Mouse (Mus musculus) C2C12 (cell line): ENCODE measurements around the gene Slc25a19. TPM values are rescaled to one million over a fixed set of nuclear protein-coding genes. Genes with fewer than 3 reads are reported as not detected.

ENCODE experiments used
- H3K27me3 ChIP-seq: one replicate; pipeline ENCODE4 v1.6.1; 2011; ENCODE audit not compliant: control insufficient read depth, insufficient read depth, insufficient read length
- H3K36me3 ChIP-seq: one replicate; pipeline ENCODE4 v1.6.1; 2011; ENCODE audit not compliant: control insufficient read depth, insufficient read depth
- H3K4me3 ChIP-seq: one replicate; pipeline ENCODE4 v1.5.1; 2011; ENCODE audit warnings: mild to moderate bottlenecking, control low read depth; ENCODE audit not compliant: poor library complexity, insufficient read depth, severe bottlenecking
- H3K79me2 ChIP-seq: one replicate; pipeline ENCODE4 v1.6.1; 2011; ENCODE audit not compliant: control insufficient read depth, insufficient read depth
- H3K79me3 ChIP-seq: one replicate; pipeline ENCODE4 v1.6.1; 2011; ENCODE audit warnings: low read depth, control low read depth
- H3ac ChIP-seq: one replicate; pipeline ENCODE3; 2011; ENCODE audit warnings: low read depth; ENCODE audit not compliant: control insufficient read depth, insufficient read length
- CEBPB ChIP-seq: IDR thresholded peaks from one replicate; pipeline ENCODE4 v1.6.1; 2011; ENCODE audit warnings: low read depth, mild to moderate bottlenecking, control low read depth, moderate library complexity
- CTCF ChIP-seq: IDR thresholded peaks from one replicate; pipeline ENCODE4 v1.5.1; 2011; ENCODE audit not compliant: control insufficient read depth, insufficient read depth, insufficient read length
- FOSL1 ChIP-seq: IDR thresholded peaks from one replicate; pipeline ENCODE4 v1.8.0; 2011; ENCODE audit warnings: mild to moderate bottlenecking, low read length; ENCODE audit not compliant: poor library complexity, insufficient read depth, severe bottlenecking
- MAX ChIP-seq: IDR thresholded peaks from one replicate; pipeline ENCODE4 v1.6.1; 2011; ENCODE audit warnings: mild to moderate bottlenecking, control low read depth
- MYOD1 ChIP-seq: IDR thresholded peaks from one replicate; pipeline ENCODE4 v1.6.1; 2011; ENCODE audit warnings: low read depth; ENCODE audit not compliant: control insufficient read depth, insufficient read length
- MYOG ChIP-seq: IDR thresholded peaks from one replicate; pipeline ENCODE4 v1.6.1; 2011; ENCODE audit not compliant: control insufficient read depth, insufficient read length; ENCODE audit errors: extremely low read depth
- USF1 ChIP-seq: IDR thresholded peaks from one replicate; pipeline ENCODE4 v1.6.1; 2011; ENCODE audit warnings: low read depth, mild to moderate bottlenecking, control low read depth, moderate library complexity
- polyA plus RNA-seq: library from polyadenylated mRNA; unstranded; fragments of >200 nt; fragmentation: generic; extraction: Trizol; gene quantifications from one replicate; pipeline ENCODE4 v1.2.1, GENCODE M21; 2012; ENCODE audit warnings: missing spikeins

Gene Slc25a19
- polyA plus RNA-seq, 1 experiment: 13.7 TPM

DNA sequence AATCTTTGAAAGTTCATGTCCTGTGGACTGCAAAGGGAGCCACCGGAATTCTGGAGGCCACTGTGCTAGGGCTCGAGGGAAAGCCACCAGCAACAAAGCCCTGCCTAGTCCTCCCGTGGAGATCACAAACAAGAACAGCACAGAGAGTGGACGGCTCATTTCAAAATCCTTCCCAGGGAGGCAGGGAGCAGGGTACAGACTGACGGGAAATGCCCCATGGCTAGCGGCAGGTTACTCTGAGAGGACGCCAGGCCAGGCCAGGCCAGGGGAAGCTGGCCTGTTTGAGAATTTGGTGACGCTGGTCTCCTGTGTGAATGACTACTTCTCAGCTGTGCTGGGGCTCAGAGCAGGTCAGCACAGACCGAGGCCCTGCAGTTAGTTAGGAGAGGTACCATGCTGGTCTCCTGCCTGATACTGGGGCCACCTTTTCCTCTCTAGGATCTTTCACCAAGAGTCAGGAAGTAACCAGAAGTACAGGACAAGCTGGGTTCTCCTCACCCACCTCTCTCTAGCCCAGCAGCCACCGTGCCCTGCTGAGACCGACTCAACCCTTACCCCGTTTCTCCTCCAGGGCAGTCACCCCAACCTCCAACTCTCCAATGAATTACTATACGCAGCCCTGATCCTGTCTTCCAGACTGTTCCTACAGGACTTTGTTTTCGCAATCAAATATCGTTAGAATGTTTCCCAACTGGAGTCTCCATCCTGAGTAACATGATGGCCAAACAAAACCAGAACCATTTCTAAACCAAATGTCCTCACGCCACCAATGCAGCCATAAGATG lies 9.2 kb downstream of the Slc25a19 start:
- TF ChIP-seq MYOG: no peak
- TF ChIP-seq CEBPB: no peak
- TF ChIP-seq CTCF: no peak
- no peak for TF ChIP-seq FOSL1
- TF ChIP-seq USF1: no peak
- no peak for TF ChIP-seq MAX
- no peak for TF ChIP-seq MYOD1
- H3K79me2 ChIP-seq: no peaks in the 10 kb centered on the region
- no peak overlapping the region for H3ac ChIP-seq
- H3K79me3 ChIP-seq: no peaks in the 10 kb centered on the region
- peaks cover 8% of the 10 kb centered on the region for H3K36me3 ChIP-seq
- H3K4me3 ChIP-seq: no peak overlapping the region
- no peaks in the 10 kb centered on the region for H3K27me3 ChIP-seq

DNA sequence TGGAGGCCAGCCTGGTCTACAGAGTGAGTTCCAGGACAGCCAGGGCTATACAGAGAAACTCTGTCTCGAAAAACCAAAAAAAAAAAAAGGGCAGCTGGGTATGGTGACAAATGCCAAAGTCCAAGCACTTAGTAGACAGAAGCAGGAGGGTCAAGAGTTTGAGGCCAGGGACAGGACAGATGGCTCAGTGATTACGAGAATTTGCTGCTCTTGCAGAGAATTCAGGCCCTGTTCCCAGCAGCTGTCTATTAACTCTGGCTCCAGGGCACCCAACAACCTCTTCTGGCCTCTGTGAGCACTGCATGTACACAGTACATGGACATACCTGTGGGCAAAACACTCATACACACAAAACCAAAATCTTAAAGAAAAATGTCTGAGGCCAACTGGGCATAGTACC lies 10.1 kb downstream of the Slc25a19 start:
- Histone ChIP-seq H3K36me3 (peaks cover 8% of the 10 kb centered on the region), H3K79me3 (no peaks in the 10 kb centered on the region)

DNA sequence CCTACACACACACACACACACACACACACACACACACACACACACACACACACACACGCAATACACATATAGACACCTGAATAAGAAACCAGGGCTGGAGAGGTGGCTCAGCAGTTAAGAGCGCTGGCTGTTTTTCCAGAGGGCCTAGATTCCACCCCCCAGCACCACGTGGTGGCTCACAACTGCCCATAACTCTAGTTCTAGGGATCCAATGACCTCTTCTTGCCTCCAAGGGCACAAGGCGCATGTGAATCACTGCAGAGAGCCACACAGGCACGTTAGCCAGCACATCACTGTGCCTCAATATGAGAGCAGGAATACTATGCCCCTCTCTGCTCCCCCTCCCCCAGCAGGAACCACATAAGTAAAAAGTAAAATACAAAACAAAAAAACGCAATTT lies 11.2 kb downstream of the Slc25a19 start:
- peaks cover 8% of the 10 kb centered on the region for H3K36me3 ChIP-seq
- no peaks in the 10 kb centered on the region for H3K79me2 ChIP-seq

More for the DNA sequence above, 10.1 kb downstream of the Slc25a19 start:
- Histone ChIP-seq H3K4me3 (no peak overlapping the region), H3ac (no peak overlapping the region), H3K79me2 (no peaks in the 10 kb centered on the region), H3K27me3 (no peaks in the 10 kb centered on the region)
- TF ChIP-seq USF1 (no peak), CTCF (no peak), MYOG (no peak), MYOD1 (no peak), CEBPB (no peak), FOSL1 (no peak), MAX (no peak)

DNA sequence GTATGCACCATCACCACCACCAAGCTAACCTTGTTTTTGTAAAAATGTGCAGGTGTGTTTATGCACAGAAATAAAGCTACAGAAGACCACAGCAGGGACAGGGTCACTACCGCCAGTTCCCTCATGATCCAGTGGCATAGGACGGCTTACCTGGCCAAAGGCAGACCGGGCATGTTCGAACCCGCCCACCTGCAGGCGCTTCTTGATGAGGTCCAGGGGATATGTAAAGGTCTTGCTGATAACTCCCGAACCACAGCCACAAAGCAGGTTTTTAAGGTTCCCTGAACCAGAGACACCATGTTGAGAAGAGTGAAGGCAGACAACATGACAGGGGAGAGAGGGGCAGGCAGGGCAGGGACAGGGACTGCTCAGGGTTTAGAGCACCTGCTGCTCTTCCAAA lies 11.7 kb downstream of the Slc25a19 start:
- Histone ChIP-seq H3K27me3 (no peaks in the 10 kb centered on the region), H3K4me3 (no peak overlapping the region), H3ac (no peak overlapping the region), H3K36me3 (peaks cover 8% of the 10 kb centered on the region), H3K79me2 (no peaks in the 10 kb centered on the region), H3K79me3 (no peaks in the 10 kb centered on the region)
- TF ChIP-seq USF1 (no peak), MYOG (no peak), CEBPB (no peak), CTCF (no peak), FOSL1 (no peak), MAX (no peak), MYOD1 (no peak)

More for the DNA sequence above, 11.2 kb downstream of the Slc25a19 start:
- Histone ChIP-seq H3ac (no peak overlapping the region), H3K4me3 (no peak overlapping the region), H3K27me3 (no peaks in the 10 kb centered on the region), H3K79me3 (no peaks in the 10 kb centered on the region)
- no peak for TF ChIP-seq USF1
- TF ChIP-seq CEBPB: no peak
- TF ChIP-seq FOSL1: no peak
- no peak for TF ChIP-seq MAX
- TF ChIP-seq MYOG: no peak
- no peak for TF ChIP-seq CTCF
- TF ChIP-seq MYOD1: no peak

DNA sequence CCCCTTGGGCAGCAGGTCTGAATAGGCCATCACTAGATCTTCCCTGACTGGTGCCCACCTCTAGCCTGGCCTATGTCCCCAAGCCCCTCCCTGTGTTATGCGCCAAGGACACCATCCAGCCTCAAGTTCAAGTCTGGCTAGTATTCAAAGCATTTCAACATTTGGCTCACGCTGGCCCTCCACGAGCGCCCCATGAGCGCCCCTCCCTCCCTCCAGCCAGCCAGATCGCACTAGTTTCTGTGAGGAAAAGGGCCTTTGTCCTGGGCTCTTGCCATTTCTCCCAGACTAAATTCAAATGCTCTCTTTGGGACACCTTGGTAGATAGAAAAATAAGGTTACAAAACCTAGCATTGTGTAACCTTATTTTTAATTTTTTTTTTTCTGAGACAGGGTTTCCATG lies 12.2 kb downstream of the Slc25a19 start:
- Histone ChIP-seq H3K36me3 (peaks cover 8% of the 10 kb centered on the region), H3K4me3 (no peak overlapping the region), H3K27me3 (no peaks in the 10 kb centered on the region), H3K79me3 (no peaks in the 10 kb centered on the region), H3K79me2 (no peaks in the 10 kb centered on the region), H3ac (no peak overlapping the region)
- no peak for TF ChIP-seq CEBPB
- no peak for TF ChIP-seq MYOD1
- no peak for TF ChIP-seq MYOG
- TF ChIP-seq FOSL1: no peak
- no peak for TF ChIP-seq MAX
- no peak for TF ChIP-seq CTCF
- TF ChIP-seq USF1: no peak

DNA sequence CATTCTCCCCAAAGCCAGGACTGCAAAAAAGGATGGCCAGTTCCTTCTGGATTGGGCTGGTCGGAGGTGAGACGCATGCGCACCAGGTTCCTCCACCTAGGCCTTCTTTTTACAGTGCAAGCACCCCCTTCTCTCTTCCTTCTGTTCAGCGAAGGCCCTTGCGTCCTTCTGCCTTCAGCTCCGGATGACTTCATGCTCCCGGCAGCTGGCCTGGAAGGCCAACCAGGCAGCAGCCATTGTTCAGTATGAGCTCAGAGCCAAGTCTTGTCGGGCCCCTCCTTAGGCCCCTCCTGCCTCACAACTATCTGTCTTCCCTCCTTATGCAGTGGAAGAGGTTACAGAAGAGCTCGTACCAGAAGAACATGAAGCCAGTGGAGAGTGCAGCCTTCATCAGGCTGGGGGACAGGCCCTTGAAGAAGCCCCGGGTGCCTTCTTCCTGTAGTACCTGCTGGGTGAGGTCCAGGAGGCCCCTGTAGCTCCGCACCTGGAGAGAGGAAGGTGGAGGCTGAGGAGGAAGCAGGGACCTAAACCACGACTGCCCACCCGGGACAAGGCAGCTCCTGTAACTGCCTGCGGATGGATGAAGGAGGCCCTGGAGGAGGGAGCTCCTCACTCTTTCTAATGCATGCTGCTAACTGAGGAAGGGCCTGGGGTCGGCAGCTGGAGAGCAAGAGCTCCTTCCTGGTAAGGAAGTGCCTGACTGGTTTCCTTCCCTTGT lies 12.8 kb downstream of the Slc25a19 start:
- no peaks in the 10 kb centered on the region for H3K79me3 ChIP-seq
- TF ChIP-seq CEBPB: no peak
- TF ChIP-seq USF1: no peak
- no peak for TF ChIP-seq MYOD1
- TF ChIP-seq MAX: no peak
- H3K79me2 ChIP-seq: no peaks in the 10 kb centered on the region
- H3K27me3 ChIP-seq: no peaks in the 10 kb centered on the region
- no peak overlapping the region for H3ac ChIP-seq
- H3K36me3 ChIP-seq: peaks cover 8% of the 10 kb centered on the region
- no peak overlapping the region for H3K4me3 ChIP-seq
